Mouse (Mus musculus) limb, embryonic 14.5 days (tissue): ENCODE data around the gene Abhd14a. TPM values are rescaled to one million over a fixed set of nuclear protein-coding genes. Genes with fewer than 3 reads are reported as not detected.
A peak's percentile ranks its signal among the peaks of the same experiment; 100 is the strongest.

ENCODE experiments used
- ATAC-seq: fragments of 200-750 bp; cut with Nextera tagmentation; 2 replicates; pipeline ENCODE4 v1.8.0; 2017; ENCODE audit warnings: low read depth, moderate number of reproducible peaks, moderate TSS enrichment; ENCODE audit not compliant: low FRiP score
- DNase-seq: peaks from one replicate; pipeline ENCODE4 v3.0.0-alpha.2; 2015; ENCODE audit warnings: low spot score
- H3K27ac ChIP-seq: fragments of 300-500 bp; sonication (generic); replicated peaks from 2 replicates; pipeline ENCODE4 v1.5.1; 2014; ENCODE audit warnings: low read depth, mild to moderate bottlenecking, low read length, moderate library complexity, mixed read lengths
- H3K27me3 ChIP-seq: fragments of 300-500 bp; sonication (generic); 2 replicates; pipeline ENCODE4 v1.6.1; 2014; ENCODE audit warnings: low read length, mixed read lengths; ENCODE audit not compliant: control insufficient read depth, insufficient read depth
- H3K36me3 ChIP-seq: fragments of 300-500 bp; sonication (generic); 2 replicates; pipeline ENCODE4 v1.6.1; 2014; ENCODE audit warnings: mild to moderate bottlenecking, low read length, moderate library complexity, mixed read lengths; ENCODE audit not compliant: control insufficient read depth, insufficient read depth
- H3K4me1 ChIP-seq: fragments of 300-500 bp; sonication (generic); 2 replicates; pipeline ENCODE4 v1.6.1; 2014; ENCODE audit warnings: antibody characterized with exemption, low read length, mixed read lengths; ENCODE audit not compliant: control insufficient read depth, insufficient read depth
- H3K4me2 ChIP-seq: fragments of 300-500 bp; sonication (generic); replicated peaks from 2 replicates; pipeline ENCODE4 v1.6.1; 2014; ENCODE audit warnings: low read depth, mild to moderate bottlenecking, low read length, moderate library complexity; ENCODE audit not compliant: severe bottlenecking
- H3K4me3 ChIP-seq: fragments of 300-500 bp; sonication (generic); replicated peaks from 2 replicates; pipeline ENCODE4 v1.5.1; 2014; ENCODE audit warnings: low read length
- H3K9ac ChIP-seq: fragments of 300-500 bp; sonication (generic); 2 replicates; pipeline ENCODE4 v1.6.1; 2014; ENCODE audit warnings: mild to moderate bottlenecking, low read depth, low read length, moderate library complexity; ENCODE audit not compliant: severe bottlenecking
- H3K9me3 ChIP-seq: fragments of 300-500 bp; sonication (generic); 2 replicates; pipeline ENCODE4 v1.6.1; 2016; ENCODE audit warnings: low read length; ENCODE audit not compliant: control insufficient read depth
- POLR2A ChIP-seq: fragments of 200-500 bp; IDR thresholded peaks from 2 replicates; pipeline ENCODE4 v1.8.0; 2012; ENCODE audit warnings: inconsistent platforms, mild to moderate bottlenecking, moderate library complexity, borderline replicate concordance; ENCODE audit not compliant: insufficient read depth, insufficient read length; ENCODE audit errors: extremely low read depth
- WGBS: fragments of 180-500 bp; shearing (Covaris S2); extraction: QIAGEN DNeasy Blood & Tissue Kit; methylation state at CpG from one replicate; pipeline ENCODE4 v1.1.7; 2014; 5-methylcytosine and 5-hydroxymethylcytosine counted together
- polyA plus RNA-seq, 2 experiments: library from polyadenylated mRNA; depleted of rRNA in 1 of 2; stranded (reverse) in 1 of 2; unstranded in 1 of 2; fragments of >200 nt; fragmentation: Nextera tagmentation in 1 of 2; extraction: Ambion mirVana in 1 of 2; gene quantifications; 2 replicates each; pipeline versions ENCODE4 v1.2.1 to v1.2.3; 2012 to 2014

Abhd14a gene
- polyA plus RNA-seq, 2 experiments: 69.5 to 79.9 TPM

- Histone ChIP-seq H3K4me3 (no peak overlapping the region), H3K27me3 (no peaks in the 10 kb centered on the region), H3K4me1 (peaks cover 12% of the 10 kb centered on the region; the same call in 1 of the 2 replicates), H3K9ac (no peak overlapping the region), H3K9me3 (no peaks in the 10 kb centered on the region), H3K4me2 (no peak overlapping the region), H3K27ac (no peak overlapping the region), H3K36me3 (no peaks in the 10 kb centered on the region)
- WGBS: 45% methylated on average over 11 of the region's 11 CpGs
- DNase-seq (no peak), ATAC-seq (peak; percentile 28; the same call in 1 of the 2 replicates)
- no peak for TF ChIP-seq POLR2A
Observed at GRCm38 (mm10) chr9:106394649-106395602, 52.6 kb downstream of the Abhd14a start.

- 94% methylated on average over 7 of the region's 8 CpGs for WGBS
Observed at GRCm38 (mm10) chr9:106393548-106393947, 53.9 kb downstream of the Abhd14a start.

GRCm38 (mm10) chr9:106392828-106393527 lies 54.5 kb downstream of the Abhd14a start:
- Histone ChIP-seq H3K27me3 (no peaks in the 10 kb centered on the region), H3K9ac (no peak overlapping the region), H3K27ac (no peak overlapping the region), H3K9me3 (no peaks in the 10 kb centered on the region), H3K4me2 (no peak overlapping the region), H3K4me1 (peaks cover 12% of the 10 kb centered on the region; the same call in 1 of the 2 replicates), H3K36me3 (no peaks in the 10 kb centered on the region), H3K4me3 (no peak overlapping the region)
- TF ChIP-seq POLR2A: no peak
- ATAC-seq: no peak
- no peak for DNase-seq
- 77% methylated on average over 11 of the region's 11 CpGs for WGBS

More at GRCm38 (mm10) chr9:106393548-106393947, 53.9 kb downstream of the Abhd14a start:
- no peaks in the 10 kb centered on the region for H3K36me3 ChIP-seq
- H3K4me3 ChIP-seq: no peak overlapping the region
- peaks cover 12% of the 10 kb centered on the region; the same call in 1 of the 2 replicates for H3K4me1 ChIP-seq
- no peak overlapping the region for H3K27ac ChIP-seq
- H3K9ac ChIP-seq: no peak overlapping the region
- H3K4me2 ChIP-seq: no peak overlapping the region
- no peak for TF ChIP-seq POLR2A
- no peak for DNase-seq
- H3K9me3 ChIP-seq: no peaks in the 10 kb centered on the region
- no peaks in the 10 kb centered on the region for H3K27me3 ChIP-seq
- no peak for ATAC-seq

Other genes starting within 250 kb of the Abhd14a start
- gene Ppm1m, start 247.9 kb downstream of the Abhd14a start, polyA plus RNA-seq (2012; rRNA removed): 87.0 and 93.5 TPM in 2 replicates
- 39.2 and 48.3 TPM in 2 replicates for gene Ppm1m, start 247.9 kb downstream of the Abhd14a start, polyA plus RNA-seq (2014; fragmentation: Nextera tagmentation; extraction: Ambion mirVana)
- 69.2 and 76.3 TPM in 2 replicates for gene Twf2, start 244.6 kb downstream of the Abhd14a start, polyA plus RNA-seq (2012; rRNA removed)
- gene Twf2, start 244.6 kb downstream of the Abhd14a start, polyA plus RNA-seq (2014; fragmentation: Nextera tagmentation; extraction: Ambion mirVana): 62.4 and 65.6 TPM in 2 replicates
- 0.96 and 0.99 TPM in 2 replicates for gene Tlr9, start 225.1 kb downstream of the Abhd14a start, polyA plus RNA-seq (2012; rRNA removed)
- gene Tlr9, start 225.1 kb downstream of the Abhd14a start, polyA plus RNA-seq (2014; fragmentation: Nextera tagmentation; extraction: Ambion mirVana): 0.08 and 0.11 TPM in 2 replicates
- gene Alas1, start 199.0 kb downstream of the Abhd14a start, polyA plus RNA-seq (2012; rRNA removed): 83.3 and 97.2 TPM in 2 replicates
- 89.3 and 95.4 TPM in 2 replicates for gene Alas1, start 199.0 kb downstream of the Abhd14a start, polyA plus RNA-seq (2014; fragmentation: Nextera tagmentation; extraction: Ambion mirVana)
- 20.1 and 25.9 TPM in 2 replicates for gene Poc1a, start 166.6 kb downstream of the Abhd14a start, polyA plus RNA-seq (2012; rRNA removed)
- gene Poc1a, start 166.6 kb downstream of the Abhd14a start, polyA plus RNA-seq (2014; fragmentation: Nextera tagmentation; extraction: Ambion mirVana): 17.4 and 20.2 TPM in 2 replicates
- 130 and 180 TPM in 2 replicates for gene Dusp7, start 79.0 kb downstream of the Abhd14a start, polyA plus RNA-seq (2012; rRNA removed)
- gene Dusp7, start 79.0 kb downstream of the Abhd14a start, polyA plus RNA-seq (2014; fragmentation: Nextera tagmentation; extraction: Ambion mirVana): 73.0 and 84.1 TPM in 2 replicates
- gene Rpl29, start 18.2 kb downstream of the Abhd14a start, polyA plus RNA-seq (2012; rRNA removed): 946 and 1,047 TPM in 2 replicates
- gene Rpl29, start 18.2 kb downstream of the Abhd14a start, polyA plus RNA-seq (2014; fragmentation: Nextera tagmentation; extraction: Ambion mirVana): 1,133 and 1,180 TPM in 2 replicates
- 34.4 and 35.1 TPM in 2 replicates for gene Acy1, start 9.4 kb downstream of the Abhd14a start, polyA plus RNA-seq (2012; rRNA removed)
- 45.6 and 45.8 TPM in 2 replicates for gene Acy1, start 9.4 kb downstream of the Abhd14a start, polyA plus RNA-seq (2014; fragmentation: Nextera tagmentation; extraction: Ambion mirVana)
- 54.5 and 64.6 TPM in 2 replicates for gene Abhd14b, start 219 bp downstream of the Abhd14a start, polyA plus RNA-seq (2012; rRNA removed)
- gene Abhd14b, start 219 bp downstream of the Abhd14a start, polyA plus RNA-seq (2014; fragmentation: Nextera tagmentation; extraction: Ambion mirVana): 41.2 and 44.6 TPM in 2 replicates
- 238 and 328 TPM in 2 replicates for gene Pcbp4, start 5.6 kb upstream of the Abhd14a start, polyA plus RNA-seq (2012; rRNA removed)
- gene Pcbp4, start 5.6 kb upstream of the Abhd14a start, polyA plus RNA-seq (2014; fragmentation: Nextera tagmentation; extraction: Ambion mirVana): 88.0 and 92.7 TPM in 2 replicates
- gene Gpr62, start 18.3 kb upstream of the Abhd14a start, polyA plus RNA-seq (2012; rRNA removed): 0.47 and 0.70 TPM in 2 replicates
- gene Gpr62, start 18.3 kb upstream of the Abhd14a start, polyA plus RNA-seq (2014; fragmentation: Nextera tagmentation; extraction: Ambion mirVana): 0.51 and 0.58 TPM in 2 replicates
- 44.2 and 52.3 TPM in 2 replicates for gene Rrp9, start 28.3 kb upstream of the Abhd14a start, polyA plus RNA-seq (2012; rRNA removed)
- gene Rrp9, start 28.3 kb upstream of the Abhd14a start, polyA plus RNA-seq (2014; fragmentation: Nextera tagmentation; extraction: Ambion mirVana): 41.3 and 42.7 TPM in 2 replicates
- gene Parp3, start 29.3 kb upstream of the Abhd14a start, polyA plus RNA-seq (2012; rRNA removed): 9.0 and 9.2 TPM in 2 replicates
- 3.4 and 4.3 TPM in 2 replicates for gene Parp3, start 29.3 kb upstream of the Abhd14a start, polyA plus RNA-seq (2014; fragmentation: Nextera tagmentation; extraction: Ambion mirVana)
- gene Iqcf1, start 52.3 kb upstream of the Abhd14a start, polyA plus RNA-seq (2012; rRNA removed): not detected in 2 replicates
- not detected in 2 replicates for gene Iqcf1, start 52.3 kb upstream of the Abhd14a start, polyA plus RNA-seq (2014; fragmentation: Nextera tagmentation; extraction: Ambion mirVana)
- gene Iqcf5, start 66.9 kb upstream of the Abhd14a start, polyA plus RNA-seq (2012; rRNA removed): not detected in 2 replicates
- gene Iqcf5, start 66.9 kb upstream of the Abhd14a start, polyA plus RNA-seq (2014; fragmentation: Nextera tagmentation; extraction: Ambion mirVana): not detected in 2 replicates
- gene Iqcf3, start 114.0 kb upstream of the Abhd14a start, polyA plus RNA-seq (2012; rRNA removed): not detected in 2 replicates
- not detected in 2 replicates for gene Iqcf3, start 114.0 kb upstream of the Abhd14a start, polyA plus RNA-seq (2014; fragmentation: Nextera tagmentation; extraction: Ambion mirVana)
- gene Iqcf4, start 123.3 kb upstream of the Abhd14a start, polyA plus RNA-seq (2012; rRNA removed): not detected in 2 replicates
- gene Iqcf4, start 123.3 kb upstream of the Abhd14a start, polyA plus RNA-seq (2014; fragmentation: Nextera tagmentation; extraction: Ambion mirVana): not detected in 2 replicates
- not detected in 2 replicates for gene Iqcf6, start 178.9 kb upstream of the Abhd14a start, polyA plus RNA-seq (2012; rRNA removed)
- not detected in 2 replicates for gene Iqcf6, start 178.9 kb upstream of the Abhd14a start, polyA plus RNA-seq (2014; fragmentation: Nextera tagmentation; extraction: Ambion mirVana)
- 0.06 and 0.08 TPM in 2 replicates for gene Grm2, start 208.4 kb upstream of the Abhd14a start, polyA plus RNA-seq (2012; rRNA removed)
- not detected in 2 replicates for gene Grm2, start 208.4 kb upstream of the Abhd14a start, polyA plus RNA-seq (2014; fragmentation: Nextera tagmentation; extraction: Ambion mirVana)
- gene Tex264, start 238.2 kb upstream of the Abhd14a start, polyA plus RNA-seq (2012; rRNA removed): 56.8 and 76.1 TPM in 2 replicates
- gene Tex264, start 238.2 kb upstream of the Abhd14a start, polyA plus RNA-seq (2014; fragmentation: Nextera tagmentation; extraction: Ambion mirVana): 63.9 and 67.6 TPM in 2 replicates